In the genomic region with DNA sequence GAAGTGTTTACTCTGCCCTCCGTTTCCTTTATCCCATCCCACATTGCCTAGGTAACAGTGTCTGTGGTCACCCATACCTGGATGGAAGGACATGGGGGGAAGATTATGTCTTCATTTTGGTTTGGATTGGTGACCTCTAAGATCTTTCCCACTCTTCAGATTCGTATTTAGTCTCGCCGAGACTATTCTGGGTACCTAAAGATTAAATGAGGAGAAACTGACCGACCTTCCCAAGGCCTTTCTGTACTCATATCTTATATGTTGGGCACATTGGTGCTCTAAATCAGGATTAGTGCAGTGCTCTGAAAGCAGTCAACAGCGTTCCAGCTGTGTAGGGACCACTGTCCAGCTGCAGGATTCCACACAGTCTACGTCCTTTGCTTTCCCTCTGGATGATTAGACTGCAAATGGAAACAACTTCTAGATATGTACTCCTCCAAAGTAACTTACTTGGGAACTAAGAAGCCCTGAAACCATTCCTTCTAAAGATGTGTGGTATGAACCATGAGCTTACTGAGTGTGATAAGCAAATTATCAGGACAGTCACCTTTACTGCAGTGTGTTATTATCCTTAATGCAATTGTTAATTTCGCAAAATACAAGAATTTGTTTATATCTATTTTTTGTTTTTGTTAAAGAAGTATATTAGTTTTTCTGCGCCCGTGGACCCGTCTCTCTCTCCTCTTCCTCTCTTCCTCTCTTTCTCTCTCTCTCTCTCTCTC, we compare ENCODE assay signal across 9 mouse cellular contexts. TPM values are rescaled to one million over a fixed set of nuclear protein-coding genes. Genes with fewer than 3 reads are reported as not detected.
DNase-seq lines count a peak whose midpoint lies in the region; ATAC-seq and TF ChIP-seq lines count a peak whose summit lies in the region.
"Had no signal": no experiment of that assay in that cellular context is flagged by ENCODE, and none has a peak within 500 bp of the region (broad histone marks: within the 10 kb centered on the region; RNA-seq: fewer than 3 reads in every experiment).

No protein-coding gene starts in this region.

- H3K79me2 ChIP-seq in C2C12 (ENCODE audit: control insufficient read depth, insufficient read depth), result peaks cover 39% of the 10 kb centered on the region

- H3K4me2 ChIP-seq in liver, embryonic 12.5 days, result peak overlapping the region; percentile 92

- DNase-seq in gastrocnemius, adult 2 months, result no peak
- no peak for DNase-seq in gastrocnemius, postnatal 14 days
- no peak for DNase-seq in right cerebral cortex, postnatal 4 days
- no peak for DNase-seq in adrenal gland, postnatal 4 days (ENCODE audit: low spot score in 2 of 2)
- no peak for DNase-seq in thymus, postnatal 10 days (ENCODE audit: low spot score in 2 of 2)

- peak overlapping the region; percentile 96 for H3K9ac ChIP-seq in liver, embryonic 12.5 days

- peak overlapping the region; percentile 88 for H3K4me3 ChIP-seq in gastrocnemius, adult 2 months
- H3K4me3 ChIP-seq in C2C12 (ENCODE audit: insufficient read depth, poor library complexity, severe bottlenecking), result peak overlapping the region; percentile 64
- peak overlapping the region; percentile 86 for H3K4me3 ChIP-seq in liver, embryonic 12.5 days

- H3K79me3 ChIP-seq in C2C12 (ENCODE audit: low read depth), result peaks cover 6% of the 10 kb centered on the region

- H3K36me3 ChIP-seq in C2C12 (ENCODE audit: control insufficient read depth, insufficient read depth), result peaks cover 8% of the 10 kb centered on the region
- peaks cover 4% of the 10 kb centered on the region; the same call in 1 of the 2 replicates for H3K36me3 ChIP-seq in liver, embryonic 12.5 days

- no peaks in the 10 kb centered on the region for H3K27me3 ChIP-seq in C2C12 (ENCODE audit: control insufficient read depth, insufficient read depth, insufficient read length)
- H3K27me3 ChIP-seq in liver, embryonic 12.5 days (replicated peaks), result no peaks in the 10 kb centered on the region

- H3K9me3 ChIP-seq in liver, embryonic 12.5 days (replicated peaks), result no peaks in the 10 kb centered on the region

- 0 out of 2 replicates have a peak, but pooled peaks have one; percentile 35 for ATAC-seq in erythroid progenitor cell, adult 5-6 weeks (replicated peaks; ENCODE audit: low FRiP score, poor library complexity, severe bottlenecking)
- ATAC-seq in liver, embryonic 12.5 days, result no peak

- no peak for TF ChIP-seq CTCF in gastrocnemius, adult 2 months (IDR thresholded peaks at IDR 0.05)
- TF ChIP-seq CTCF in C2C12 (IDR thresholded peaks at IDR 0.05; ENCODE audit: control insufficient read depth, insufficient read depth, insufficient read length), result no peak

- H3K4me1 ChIP-seq in liver, embryonic 12.5 days, result peaks cover 41% of the 10 kb centered on the region

- H3K27ac ChIP-seq in gastrocnemius, adult 2 months, result peak overlapping the region; percentile 96
- H3K27ac ChIP-seq in liver, embryonic 12.5 days, result peak overlapping the region; percentile 97

- H3ac ChIP-seq in C2C12 (ENCODE audit: control insufficient read depth, insufficient read length, low read depth), result peak overlapping the region; percentile 96

- 24% methylated on average over 11 of the region's 11 CpGs for WGBS in liver, embryonic 12.5 days (ENCODE audit: insufficient replicate concordance)

- intact Hi-C loops in gastrocnemius, adult 2 months (cut with DNase I), result no loop called here
- intact Hi-C loops in gastrocnemius, postnatal 14 days (cut with DNase I; ENCODE audit: low total_unique reads), result no loop called here

TF ChIP-seq in C2C12, 6 proteins besides CTCF, POLR2A, EP300 and RAD21:
- no peak for TF ChIP-seq FOSL1 (IDR thresholded peaks at IDR 0.05; ENCODE audit: insufficient read depth, low read length, poor library complexity, severe bottlenecking)
- no peak for TF ChIP-seq MAX (IDR thresholded peaks at IDR 0.05)
- TF ChIP-seq MYOD1 (IDR thresholded peaks at IDR 0.05; ENCODE audit: control insufficient read depth, insufficient read length, low read depth), result no peak
- no peak for TF ChIP-seq USF1 (IDR thresholded peaks at IDR 0.05; ENCODE audit: low read depth)
- no peak for TF ChIP-seq MYOG (IDR thresholded peaks at IDR 0.05; ENCODE audit: control insufficient read depth, extremely low read depth, insufficient read length)
- no peak for TF ChIP-seq CEBPB (IDR thresholded peaks at IDR 0.05; ENCODE audit: low read depth)
TF ChIP-seq in C2C12: peak in this region for 0.

RNA-seq across cellular contexts. Expression of gene Aven, which starts 0.9 kb away (rescaled TPM):
- 10 to 100 TPM; 15.0 to 16.1 TPM for total RNA-seq in gastrocnemius, adult 2 months (2021)
- total RNA-seq in gastrocnemius, postnatal 14 days (2021), result 10 to 100 TPM; 15.8 to 23.6 TPM
- polyA plus RNA-seq in C2C12 (2012; fragmentation: generic; extraction: Trizol), result 19.9 TPM
- 1.4 TPM in 1 of 2 replicates, not detected in the other for total RNA-seq in erythroid progenitor cell, adult 5-6 weeks (2015; ENCODE audit: low replicate concordance)
- 2.3 and 5.1 TPM in 2 replicates for total RNA-seq in erythroid progenitor cell, adult 5-6 weeks (2017; ENCODE audit: low replicate concordance)
- 14.2 TPM in 2 replicates for polyA plus RNA-seq in liver, embryonic 12.5 days (2016; fragmentation: Nextera tagmentation; extraction: Ambion mirVana)
- total RNA-seq in adrenal gland, postnatal 4 days (2021), result 10 to 100 TPM; 13.1 to 13.7 TPM

RNA-seq across cellular contexts. Expression of gene Chrm5, which starts 13.1 kb away (rescaled TPM):
- total RNA-seq in gastrocnemius, adult 2 months (2021), result under 1 TPM in 1 of 2 experiments, not detected in 1; 0.20 TPM
- not detected for total RNA-seq in gastrocnemius, postnatal 14 days (2021)
- polyA plus RNA-seq in C2C12 (2012; fragmentation: generic; extraction: Trizol), result not detected
- total RNA-seq in erythroid progenitor cell, adult 5-6 weeks (2015; ENCODE audit: low replicate concordance), result not detected in 2 replicates
- total RNA-seq in erythroid progenitor cell, adult 5-6 weeks (2017; ENCODE audit: low replicate concordance), result not detected in 2 replicates
- polyA plus RNA-seq in liver, embryonic 12.5 days (2016; fragmentation: Nextera tagmentation; extraction: Ambion mirVana), result not detected in 2 replicates
- under 1 TPM in 1 of 2 experiments, not detected in 1; 0.25 TPM for total RNA-seq in adrenal gland, postnatal 4 days (2021)
- total RNA-seq: neutrophil, adult 5-6 weeks had no signal

RNA-seq across cellular contexts. Expression of gene Emc7, which starts 38.9 kb away (rescaled TPM):
- 10 to 100 TPM; 12.6 to 15.3 TPM for total RNA-seq in gastrocnemius, adult 2 months (2021)
- total RNA-seq in gastrocnemius, postnatal 14 days (2021), result 10 to 100 TPM; 12.3 to 12.8 TPM
- polyA plus RNA-seq in C2C12 (2012; fragmentation: generic; extraction: Trizol), result 15.0 TPM
- 5.0 and 5.8 TPM in 2 replicates for total RNA-seq in erythroid progenitor cell, adult 5-6 weeks (2015; ENCODE audit: low replicate concordance)
- total RNA-seq in erythroid progenitor cell, adult 5-6 weeks (2017; ENCODE audit: low replicate concordance), result 7.2 and 7.3 TPM in 2 replicates
- 15.3 and 16.1 TPM in 2 replicates for polyA plus RNA-seq in liver, embryonic 12.5 days (2016; fragmentation: Nextera tagmentation; extraction: Ambion mirVana)
- 10 to 100 TPM; 25.1 to 28.3 TPM for total RNA-seq in adrenal gland, postnatal 4 days (2021)
